Mouse (Mus musculus) effector memory CD4-positive, alpha-beta T cell, adult 5 months (primary cell): ENCODE measurements around the gene Ufd1. TPM values are rescaled to one million over a fixed set of nuclear protein-coding genes. Genes with fewer than 3 reads are reported as not detected.

Experiments used
- polyA plus RNA-seq: library from polyadenylated mRNA; unstranded; fragments of 100-300 nt; shearing (Covaris generic); gene quantifications from one replicate; pipeline ENCODE4 v1.2.1, GENCODE M21; 2017

The Ufd1 gene
- 110 TPM for polyA plus RNA-seq

DNA sequence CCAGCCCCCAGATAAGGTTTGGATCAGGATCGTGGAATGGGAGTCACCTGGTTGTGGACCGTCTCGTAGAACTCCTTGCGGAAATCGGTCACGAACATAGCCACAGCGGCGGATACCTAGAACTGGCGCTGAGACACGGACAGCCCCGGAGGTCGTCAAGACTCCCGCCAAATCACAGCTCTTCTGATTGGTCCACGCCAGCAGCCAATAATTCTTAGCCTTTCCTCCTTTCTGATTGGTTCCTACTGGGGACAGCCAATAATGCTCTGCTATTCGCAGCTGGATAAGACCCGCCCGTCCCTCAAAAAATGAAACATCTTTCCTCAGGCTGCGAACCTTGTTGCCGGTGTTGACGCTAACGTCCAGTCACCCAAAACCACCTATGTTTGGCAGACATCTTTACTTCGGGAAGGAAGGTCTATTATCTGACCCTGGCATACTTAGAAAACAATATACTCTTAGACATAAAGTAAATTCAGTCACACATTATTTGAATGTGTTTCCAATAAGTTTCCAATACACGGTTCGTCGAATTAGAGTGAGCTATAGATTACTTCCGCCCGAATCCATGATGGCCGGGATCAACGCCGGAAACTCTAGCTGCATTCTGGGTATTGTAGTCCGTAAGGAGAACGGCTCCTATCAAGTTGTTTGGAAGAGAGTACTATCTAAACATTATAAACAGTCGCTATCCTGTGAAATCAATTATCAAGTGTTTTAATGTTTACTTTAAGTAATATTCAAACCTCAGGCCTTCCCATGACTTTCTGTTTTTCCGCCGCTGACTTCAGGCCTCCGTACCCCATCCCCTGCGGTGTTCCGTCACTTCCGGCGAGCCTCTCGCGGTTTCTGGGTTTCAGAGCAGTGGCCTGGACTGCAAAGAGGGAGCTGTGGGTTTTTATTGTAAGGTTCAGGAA is at the start of gene Ufd1, which contains the start of gene Cdc45:
Gene Ufd1 (plus strand): TSS at position 312 of the 917 bp plus-strand sequence.
Gene Cdc45 (minus strand): TSS at position 520 of the 917 bp plus-strand sequence.

DNA sequence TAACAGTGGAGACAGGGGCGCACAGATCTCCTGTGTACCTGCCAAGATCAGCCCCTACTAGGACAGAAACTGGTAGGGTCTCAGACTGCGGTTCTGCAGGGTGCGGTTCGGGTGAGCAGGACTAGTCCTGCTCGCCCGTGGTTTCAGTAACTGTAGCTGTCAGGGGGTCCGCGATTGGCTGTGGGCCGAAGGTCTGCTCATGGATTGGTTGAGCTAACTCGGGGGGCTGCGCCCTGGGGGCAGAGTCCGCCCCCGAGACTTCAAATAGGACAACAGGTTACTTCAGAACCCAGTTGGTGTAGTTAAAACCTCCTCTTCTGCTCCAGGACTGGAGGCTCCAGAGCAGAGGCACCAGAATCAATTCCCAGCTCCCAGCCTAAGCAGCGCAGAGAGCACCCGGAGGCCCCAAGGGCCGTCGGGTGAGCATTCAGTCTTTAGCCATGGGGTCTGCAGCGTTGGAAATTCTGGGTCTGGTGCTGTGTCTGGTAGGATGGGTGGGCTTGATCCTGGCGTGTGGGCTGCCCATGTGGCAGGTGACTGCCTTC is 35.0 kb upstream of the Ufd1 start, which contains the start of gene Cldn5:
Gene Cldn5 (plus strand): TSS at position 292 of the 545 bp plus-strand sequence.

DNA sequence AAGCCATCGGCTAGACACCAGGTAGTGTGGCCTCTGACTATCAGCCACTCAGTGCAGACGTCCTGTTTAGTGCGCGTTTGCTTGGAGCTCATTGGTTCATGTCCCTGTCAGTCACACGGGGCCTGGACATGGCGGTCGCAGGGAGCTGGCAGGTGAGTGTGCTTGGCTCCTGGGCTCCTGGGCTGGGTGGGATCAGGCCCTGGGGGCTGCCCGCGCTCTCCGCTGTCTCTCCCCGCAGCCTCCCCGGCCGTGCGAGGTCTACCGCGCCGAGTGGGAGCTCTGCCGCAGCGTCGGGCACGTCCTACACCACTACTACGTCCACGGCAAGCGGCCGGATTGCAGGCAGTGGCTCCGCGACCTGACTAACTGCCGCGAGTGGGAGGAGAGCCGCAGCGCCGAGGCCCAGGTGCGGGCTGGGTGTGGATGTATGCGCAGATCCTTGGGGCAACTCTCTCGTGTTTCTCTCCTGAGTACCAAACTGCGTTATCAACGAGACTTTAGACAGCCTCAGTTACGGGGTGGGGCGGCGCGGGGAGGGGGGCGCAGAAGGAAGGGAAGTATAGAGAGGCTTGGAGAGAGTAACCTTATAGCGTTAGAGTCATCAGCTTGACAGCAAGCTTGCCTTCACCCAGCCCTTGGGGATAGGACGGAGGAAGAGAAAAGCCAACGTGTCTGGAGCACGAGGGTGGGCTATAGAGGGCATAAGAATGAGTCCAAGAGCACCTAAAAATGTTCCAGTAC is 25.1 kb downstream of the Ufd1 start, which contains the start of the genes 2510002D24Rik and Gm28539:
Gene 2510002D24Rik (plus strand): TSS at position 111 of the 741 bp plus-strand sequence.
Gene Gm28539 (plus strand): TSS at position 117 of the 741 bp plus-strand sequence.

DNA sequence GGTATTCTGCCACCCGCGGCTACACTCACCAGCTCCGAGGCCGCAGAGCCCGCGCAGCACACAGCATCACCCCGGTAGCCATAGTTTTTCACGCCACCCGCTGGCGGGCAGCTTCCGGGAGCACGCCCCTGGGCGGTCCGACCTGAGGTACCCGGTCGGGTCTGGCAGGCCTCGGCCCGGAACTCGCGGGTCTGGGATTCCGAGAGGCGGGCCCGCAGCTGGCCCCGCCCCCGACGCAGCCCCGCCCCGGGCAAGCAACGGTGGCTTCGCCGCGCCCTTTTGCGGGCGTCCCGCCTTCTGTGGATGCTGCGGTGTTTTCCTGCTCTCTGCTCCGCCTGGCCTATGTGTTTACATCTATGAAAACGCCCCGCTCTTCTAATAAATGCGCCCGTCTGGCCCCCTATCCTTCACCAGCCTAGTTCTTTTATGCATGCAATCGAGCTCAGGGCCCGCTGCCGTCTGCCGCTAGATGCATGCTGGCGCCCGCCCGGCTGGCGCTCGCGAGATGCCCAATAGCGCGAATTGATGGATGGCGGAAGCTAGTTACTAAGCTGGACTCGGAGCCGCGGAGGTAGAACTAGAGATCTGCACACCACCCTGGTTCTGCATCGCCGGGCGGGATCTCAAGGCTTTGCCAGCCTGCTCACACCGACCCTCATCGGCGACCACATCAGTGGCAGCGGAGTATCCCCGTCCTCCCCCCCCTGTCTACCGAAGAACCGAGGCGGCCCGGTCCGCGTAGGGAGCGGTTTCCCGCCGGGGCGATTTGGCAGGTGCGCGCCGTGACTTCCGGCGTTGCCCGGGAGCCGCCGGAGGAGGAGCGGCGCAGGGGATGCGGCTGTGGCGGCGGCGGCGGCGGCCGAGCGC is 65.1 kb downstream of the Ufd1 start, which contains the start of the genes Mrpl40 and Hira:
Gene Mrpl40 (minus strand): TSS at position 421 of the 867 bp plus-strand sequence.
Gene Hira (plus strand): TSS at position 596 of the 867 bp plus-strand sequence.

Other genes with a start within 250 kb of the Ufd1 start
- gene Tbx1, start 221.1 kb upstream of the Ufd1 start, polyA plus RNA-seq, result not detected
- gene Gp1bb, start 189.4 kb upstream of the Ufd1 start, polyA plus RNA-seq, result not detected
- 0.89 TPM for gene Gm49601, start 185.4 kb upstream of the Ufd1 start, polyA plus RNA-seq
- gene Sept5, start 181.8 kb upstream of the Ufd1 start, polyA plus RNA-seq, result 0.46 TPM
- not detected for gene Cldn5, start 34.9 kb upstream of the Ufd1 start, polyA plus RNA-seq
- 2.9 TPM for gene Cdc45, start 208 bp downstream of the Ufd1 start, polyA plus RNA-seq
- 62.3 TPM for gene 2510002D24Rik, start 24.8 kb downstream of the Ufd1 start, polyA plus RNA-seq
- 1.4 TPM for gene Gm28539, start 24.8 kb downstream of the Ufd1 start, polyA plus RNA-seq
- 36.9 TPM for gene Mrpl40, start 65.1 kb downstream of the Ufd1 start, polyA plus RNA-seq
- gene Hira, start 65.3 kb downstream of the Ufd1 start, polyA plus RNA-seq, result 16.2 TPM